Mouse (Mus musculus) kidney, adult 2 months (tissue): Measurements from ENCODE around the gene Gpr152. TPM values are rescaled to one million over a fixed set of nuclear protein-coding genes. Genes with fewer than 3 reads are reported as not detected.

Source experiments
- DNase-seq: peaks from one replicate; pipeline ENCODE4 v3.0.0; 2021
- H3K27ac ChIP-seq: fragments of 200-500 bp; 2 replicates; pipeline ENCODE4 v1.5.1; 2012; ENCODE audit warnings: low read depth, low read length, control low read depth, inconsistent platforms; ENCODE audit not compliant: insufficient read depth
- H3K27me3 ChIP-seq: fragments of 200-500 bp; replicated peaks from 2 replicates; pipeline ENCODE4 v1.6.1; 2012; ENCODE audit warnings: mild to moderate bottlenecking, moderate library complexity, low read length, inconsistent platforms; ENCODE audit not compliant: control insufficient read depth, insufficient read depth
- H3K36me3 ChIP-seq: fragments of 200-500 bp; 2 replicates; pipeline ENCODE4 v1.6.1; 2012; ENCODE audit warnings: mild to moderate bottlenecking, moderate library complexity, low read length, inconsistent platforms; ENCODE audit not compliant: control insufficient read depth, insufficient read depth
- H3K4me1 ChIP-seq: fragments of 200-500 bp; 2 replicates; pipeline ENCODE4 v1.6.1; 2011; ENCODE audit warnings: low read length; ENCODE audit not compliant: control insufficient read depth, insufficient read depth
- H3K4me3 ChIP-seq: fragments of 200-500 bp; 2 replicates; pipeline ENCODE4 v1.5.1; 2011; ENCODE audit warnings: mild to moderate bottlenecking, low read depth, low read length, control low read depth; ENCODE audit not compliant: insufficient read depth
- CTCF ChIP-seq: fragments of 200-500 bp; conservative IDR thresholded peaks from 2 replicates; pipeline ENCODE4 v1.5.1; 2011; ENCODE audit warnings: low read depth, mild to moderate bottlenecking, control low read depth, low read length, moderate library complexity, mixed read lengths; ENCODE audit not compliant: insufficient read depth, insufficient read length
- POLR2A ChIP-seq: fragments of 200-500 bp; IDR thresholded peaks from one replicate; pipeline ENCODE4 v1.6.1; 2011; ENCODE audit warnings: low read depth, low read length, control low read depth
- WGBS: fragments of 180-500 bp; shearing (Covaris S2); methylation state at CpG from one replicate; pipeline ENCODE4 v1.1.7; 2018; 5-methylcytosine and 5-hydroxymethylcytosine counted together
- polyA plus RNA-seq: library from polyadenylated mRNA; depleted of rRNA; stranded (reverse); fragments of >200 nt; gene quantifications from 2 replicates; pipeline ENCODE4 v1.2.3, GENCODE M21; 2012

Gene Gpr152
- polyA plus RNA-seq, 1 experiment: 0.05 TPM

DNA sequence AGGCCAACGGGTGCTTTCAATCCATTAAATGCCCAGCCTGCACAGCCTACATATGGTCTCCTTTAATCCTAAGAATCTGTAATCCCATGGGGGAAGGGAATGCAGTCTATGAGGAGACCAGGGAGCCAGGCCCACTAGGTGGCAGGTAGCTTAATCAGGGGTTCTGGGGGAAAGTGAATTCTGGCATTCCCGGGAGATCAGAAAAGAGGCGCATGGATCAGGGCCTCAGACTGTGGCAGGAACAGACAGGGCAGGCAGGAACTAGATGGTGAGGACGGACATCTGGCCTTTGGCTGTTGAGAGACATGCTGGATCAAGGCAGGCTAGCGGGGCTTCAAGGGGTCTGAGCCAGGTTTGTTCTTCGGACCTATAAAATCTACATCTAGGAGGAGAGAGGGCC, 38.1 kb upstream of the Gpr152 start:
- H3K27me3 ChIP-seq: no peaks in the 10 kb centered on the region
- DNase-seq: no peak
- no peaks in the 10 kb centered on the region for H3K36me3 ChIP-seq
- peaks cover 7% of the 10 kb centered on the region; the same call in 1 of the 2 replicates for H3K4me1 ChIP-seq
- 92% methylated on average over 6 of the region's 6 CpGs for WGBS
- H3K4me3 ChIP-seq: no peak overlapping the region
- TF ChIP-seq POLR2A: no peak
- no peak for TF ChIP-seq CTCF
- H3K27ac ChIP-seq: no peak overlapping the region

DNA sequence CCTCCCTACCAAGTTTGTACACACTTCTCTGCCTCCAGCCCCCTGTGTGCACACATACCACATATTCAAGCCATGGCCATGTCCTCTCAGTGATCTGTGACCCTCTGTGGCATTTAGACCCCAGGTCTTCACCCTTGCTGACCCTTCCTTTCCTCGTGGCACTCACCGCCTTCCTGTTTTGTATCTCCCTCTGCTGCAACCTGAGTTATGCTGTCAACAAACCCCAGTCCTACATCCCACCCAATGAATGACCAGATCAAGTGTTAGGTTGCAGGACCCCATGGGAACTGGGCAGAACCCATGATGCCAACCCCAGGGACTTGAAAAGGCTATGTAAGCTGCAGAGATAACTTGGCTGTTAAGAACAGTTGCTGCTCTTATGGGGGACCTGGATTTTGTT, 37.5 kb upstream of the Gpr152 start:
- TF ChIP-seq POLR2A (no peak), CTCF (no peak)
- no peaks in the 10 kb centered on the region for H3K27me3 ChIP-seq

DNA sequence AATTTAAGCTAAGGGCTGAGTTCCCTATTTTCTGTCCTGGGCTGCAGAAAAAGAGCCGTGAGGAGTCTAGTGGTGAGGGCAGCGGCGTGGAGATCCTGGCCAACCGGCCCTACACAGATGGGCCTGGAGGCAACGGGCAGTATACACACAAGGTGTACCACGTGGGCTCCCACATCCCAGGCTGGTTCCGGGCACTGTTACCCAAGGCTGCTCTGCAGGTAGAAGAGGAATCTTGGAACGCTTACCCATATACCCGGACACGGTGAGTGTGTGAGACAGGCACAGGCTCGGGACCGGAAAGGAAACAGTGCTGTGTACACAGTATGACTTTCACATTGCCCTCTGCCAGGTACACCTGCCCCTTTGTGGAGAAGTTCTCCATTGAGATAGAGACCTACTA, 37.0 kb upstream of the Gpr152 start:
- TF ChIP-seq POLR2A (no peak), CTCF (no peak)
- Histone ChIP-seq H3K4me1 (peaks cover 7% of the 10 kb centered on the region; the same call in 1 of the 2 replicates), H3K27me3 (no peaks in the 10 kb centered on the region), H3K4me3 (no peak overlapping the region), H3K36me3 (no peaks in the 10 kb centered on the region), H3K27ac (no peak overlapping the region)
- WGBS: 95% methylated on average over 12 of the region's 12 CpGs
- DNase-seq: no peak

More for the DNA sequence above, 37.5 kb upstream of the Gpr152 start:
- Histone ChIP-seq H3K36me3 (no peaks in the 10 kb centered on the region), H3K4me1 (peaks cover 7% of the 10 kb centered on the region; the same call in 1 of the 2 replicates), H3K27ac (no peak overlapping the region), H3K4me3 (no peak overlapping the region)
- WGBS: 85% methylated on average over 2 of the region's 2 CpGs
- no peak for DNase-seq

DNA sequence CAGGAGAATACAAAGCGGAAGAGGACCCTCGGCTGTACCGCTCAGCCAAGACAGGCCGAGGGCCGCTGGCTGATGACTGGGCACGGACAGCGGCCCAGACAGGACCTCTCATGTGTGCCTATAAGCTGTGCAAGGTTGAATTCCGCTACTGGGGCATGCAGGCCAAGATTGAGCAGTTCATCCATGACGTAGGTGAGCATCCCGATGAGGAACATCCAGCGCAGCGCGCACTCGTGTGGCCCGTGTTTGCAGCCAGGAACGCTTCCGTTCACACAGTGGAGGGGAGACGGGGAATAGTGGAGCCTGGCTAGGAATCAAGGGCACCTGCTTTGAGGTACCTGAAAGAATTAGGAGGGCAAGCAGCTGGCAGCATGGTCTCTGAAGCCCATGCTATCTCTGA, 36.3 kb upstream of the Gpr152 start:
- DNase-seq: no peak
- Histone ChIP-seq H3K4me3 (no peak overlapping the region), H3K27me3 (no peaks in the 10 kb centered on the region), H3K4me1 (peaks cover 6% of the 10 kb centered on the region; the same call in 1 of the 2 replicates), H3K27ac (no peak overlapping the region), H3K36me3 (no peaks in the 10 kb centered on the region)
- whole genome bisulfite sequencing: 93% methylated on average over 18 of the region's 18 CpGs
- TF ChIP-seq POLR2A (no peak), CTCF (no peak)

DNA sequence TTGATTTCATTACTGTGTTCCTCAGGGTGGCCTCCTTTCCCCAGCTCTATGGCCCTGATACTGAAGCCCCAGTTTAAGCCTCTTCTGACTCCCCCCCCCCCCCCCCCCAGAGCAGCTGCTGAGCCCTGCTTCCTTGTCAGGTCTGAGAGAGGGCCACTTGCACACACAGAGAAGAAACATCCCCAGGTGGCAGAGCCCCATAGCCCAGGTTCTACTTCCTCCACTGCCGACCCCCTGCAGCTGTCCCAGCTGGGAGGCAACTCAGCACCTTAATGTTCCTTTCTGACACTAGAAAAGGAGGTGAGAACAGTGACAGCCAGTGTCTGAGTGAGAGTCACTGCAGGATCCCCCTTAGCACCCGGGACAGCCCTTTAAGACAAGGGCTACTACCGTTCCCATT, 35.8 kb upstream of the Gpr152 start:
- no peaks in the 10 kb centered on the region for H3K27me3 ChIP-seq
- H3K36me3 ChIP-seq: no peaks in the 10 kb centered on the region
- no peak overlapping the region for H3K4me3 ChIP-seq
- peaks cover 1% of the 10 kb centered on the region; the same call in 1 of the 2 replicates for H3K4me1 ChIP-seq
- no peak overlapping the region for H3K27ac ChIP-seq
- DNase-seq: no peak
- TF ChIP-seq CTCF (no peak), POLR2A (no peak)
- 86% methylated on average over 3 of the region's 3 CpGs for WGBS

DNA sequence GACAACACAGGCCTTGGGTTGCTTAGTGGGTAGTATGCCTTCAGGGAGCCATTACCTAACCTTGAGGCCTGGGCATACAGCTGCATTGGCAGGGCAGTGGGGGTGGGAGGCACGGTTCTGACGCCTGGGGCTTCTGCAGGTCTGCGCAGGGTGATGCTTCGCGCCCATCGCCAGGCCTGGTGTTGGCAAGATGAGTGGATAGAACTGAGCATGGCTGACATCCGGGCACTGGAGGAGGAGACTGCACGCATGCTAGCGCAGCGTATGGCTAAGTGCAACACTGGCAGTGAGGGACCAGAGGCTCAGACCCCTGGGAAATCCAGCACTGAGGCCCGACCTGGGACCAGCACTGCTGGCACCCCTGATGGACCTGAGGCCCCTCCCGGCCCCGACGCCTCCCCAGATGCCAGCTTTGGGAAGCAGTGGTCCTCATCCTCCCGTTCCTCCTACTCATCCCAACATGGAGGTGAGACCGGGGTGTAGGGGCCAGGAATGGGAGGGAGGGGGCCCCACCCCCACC, 34.9 kb upstream of the Gpr152 start:
- Histone ChIP-seq H3K36me3 (no peaks in the 10 kb centered on the region), H3K27me3 (no peaks in the 10 kb centered on the region), H3K4me1 (no peaks in the 10 kb centered on the region), H3K27ac (no peak overlapping the region), H3K4me3 (no peak overlapping the region)
- WGBS: 85% methylated on average over 16 of the region's 16 CpGs
- DNase-seq: no peak
- no peak for TF ChIP-seq POLR2A
- TF ChIP-seq CTCF: no peak

DNA sequence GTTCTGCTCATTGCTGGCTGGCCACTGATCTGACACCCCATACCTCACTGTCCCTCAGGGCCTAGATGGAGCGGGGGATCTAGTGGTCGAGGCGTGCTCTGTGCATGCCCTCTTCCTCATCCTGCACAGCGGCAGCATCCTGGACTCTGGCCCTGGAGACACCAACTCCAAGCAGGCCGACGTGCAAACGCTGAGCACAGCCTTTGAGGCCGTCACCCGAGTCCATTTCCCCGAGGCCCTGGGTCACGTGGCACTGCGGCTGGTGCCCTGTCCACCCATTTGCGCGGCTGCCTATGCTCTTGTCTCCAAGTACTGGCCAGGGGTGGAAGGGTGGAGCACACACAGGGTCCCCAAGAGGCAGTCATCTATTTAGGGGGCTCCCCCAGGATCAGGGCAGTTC, 32.9 kb upstream of the Gpr152 start:
- no peaks in the 10 kb centered on the region for H3K27me3 ChIP-seq
- WGBS: 74% methylated on average over 14 of the region's 14 CpGs
- no peak for TF ChIP-seq POLR2A
- no peak for TF ChIP-seq CTCF
- peak; percentile 52 for DNase-seq
- H3K36me3 ChIP-seq: no peaks in the 10 kb centered on the region
- H3K27ac ChIP-seq: no peak overlapping the region
- no peak overlapping the region for H3K4me3 ChIP-seq
- H3K4me1 ChIP-seq: no peaks in the 10 kb centered on the region

DNA sequence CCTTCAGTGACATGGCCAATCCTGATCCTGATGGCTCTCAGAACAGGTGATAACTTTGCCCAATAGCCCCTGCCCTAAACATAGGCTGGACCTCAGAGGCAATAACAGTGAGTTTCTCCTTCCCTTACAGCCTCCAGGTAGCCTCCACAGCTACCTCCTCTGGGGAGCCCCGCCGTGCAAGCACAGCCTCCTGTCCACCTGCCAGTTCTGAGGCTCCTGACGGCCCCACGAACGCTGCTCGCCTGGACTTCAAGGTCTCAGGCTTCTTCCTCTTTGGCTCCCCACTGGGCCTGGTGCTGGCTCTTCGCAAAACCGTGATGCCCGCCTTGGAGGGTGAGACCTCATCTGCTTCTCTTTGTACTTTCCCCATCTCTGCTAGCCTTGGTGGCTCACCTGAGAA, 31.1 kb upstream of the Gpr152 start:
- Histone ChIP-seq H3K27ac (no peak overlapping the region), H3K4me3 (no peak overlapping the region), H3K27me3 (no peaks in the 10 kb centered on the region), H3K36me3 (no peaks in the 10 kb centered on the region), H3K4me1 (peaks cover 11% of the 10 kb centered on the region)
- TF ChIP-seq CTCF (no peak), POLR2A (no peak)
- DNase-seq: no peak
- 91% methylated on average over 9 of the region's 9 CpGs for WGBS
